Mouse (Mus musculus) liver, adult 10 weeks (tissue): ENCODE results near the gene S100a9. TPM values are rescaled to one million over a fixed set of nuclear protein-coding genes. Genes with fewer than 3 reads are reported as not detected.

Source experiments
- polyA plus RNA-seq: library from polyadenylated mRNA; stranded (reverse); fragments of 350-450 nt; fragmentation: Illumina TruSeq; extraction: RNeasy Lipid Tissue Mini Kit (QIAGEN cat#74804); gene quantifications from one replicate; pipeline ENCODE4 v1.2.3, GENCODE M21; 2014; ENCODE audit warnings: low read depth, low replicate concordance

Gene S100a9
- polyA plus RNA-seq: 2.4 TPM

GRCm38 (mm10) chr3:90695613-90696012, at the start of gene S100a9:
Gene S100a9 (minus strand): TSS chr3:90695721.

GRCm38 (mm10) chr3:90726606-90727005, 31.1 kb upstream of the S100a9 start, which contains the start of gene Pglyrp4:
Gene Pglyrp4 (plus strand): TSS chr3:90726906.

GRCm38 (mm10) chr3:90668846-90669245, 26.7 kb downstream of the S100a9 start, which contains the start of gene S100a8:
Gene S100a8 (plus strand): TSS chr3:90668978.

GRCm38 (mm10) chr3:90653717-90654116, 41.8 kb downstream of the S100a9 start, which contains the start of gene S100a7a:
Gene S100a7a (plus strand): TSS chr3:90654017.

Other genes with a start within 250 kb of the S100a9 start
- 3.0 TPM for gene Npr1, start 229.9 kb downstream of the S100a9 start, polyA plus RNA-seq
- gene Ilf2, start 219.6 kb downstream of the S100a9 start, polyA plus RNA-seq: 16.2 TPM
- gene Snapin, start 204.7 kb downstream of the S100a9 start, polyA plus RNA-seq: 31.9 TPM
- 71.7 TPM for gene Chtop, start 186.2 kb downstream of the S100a9 start, polyA plus RNA-seq
- 118 TPM for gene S100a1, start 181.3 kb downstream of the S100a9 start, polyA plus RNA-seq
- gene S100a13, start 181.3 kb downstream of the S100a9 start, polyA plus RNA-seq: 21.7 TPM
- gene S100a14, start 168.9 kb downstream of the S100a9 start, polyA plus RNA-seq: not detected
- gene S100a16, start 158.5 kb downstream of the S100a9 start, polyA plus RNA-seq: 12.6 TPM
- gene S100a3, start 135.1 kb downstream of the S100a9 start, polyA plus RNA-seq: not detected
- gene S100a2, start 105.5 kb downstream of the S100a9 start, polyA plus RNA-seq: not detected
- gene Gm42674, start 93.8 kb downstream of the S100a9 start, polyA plus RNA-seq: not detected
- gene S100a4, start 92.0 kb downstream of the S100a9 start, polyA plus RNA-seq: 1.1 TPM
- not detected for gene S100a5, start 87.2 kb downstream of the S100a9 start, polyA plus RNA-seq
- 1.2 TPM for gene S100a6, start 82.8 kb downstream of the S100a9 start, polyA plus RNA-seq
- gene S100a7a, start 41.7 kb downstream of the S100a9 start, polyA plus RNA-seq: not detected
- gene S100a8, start 26.7 kb downstream of the S100a9 start, polyA plus RNA-seq: 4.1 TPM
- not detected for gene Pglyrp4, start 31.2 kb upstream of the S100a9 start, polyA plus RNA-seq
- not detected for gene Gm5849, start 82.2 kb upstream of the S100a9 start, polyA plus RNA-seq